Mouse (Mus musculus) bone marrow, adult 2 months (tissue): ENCODE results near the gene Ptf1a. TPM values are rescaled to one million over a fixed set of nuclear protein-coding genes. Genes with fewer than 3 reads are reported as not detected.

Source experiments
- H3K27ac ChIP-seq: fragments of 200-500 bp; 2 replicates; pipeline ENCODE4 v1.5.1; 2012; ENCODE audit warnings: low read depth, mild to moderate bottlenecking, control low read depth, inconsistent platforms, low read length; ENCODE audit not compliant: control insufficient read depth, poor library complexity, insufficient read depth
- H3K4me1 ChIP-seq: fragments of 200-500 bp; 2 replicates; pipeline ENCODE4 v1.6.1; 2011; ENCODE audit warnings: low read length; ENCODE audit not compliant: control insufficient read depth, insufficient read depth
- H3K4me3 ChIP-seq: fragments of 200-500 bp; replicated peaks from 2 replicates; pipeline ENCODE3; 2011; ENCODE audit warnings: mild to moderate bottlenecking, low read depth, low read length, control low read depth; ENCODE audit not compliant: control insufficient read depth
- CTCF ChIP-seq: fragments of 200-500 bp; IDR thresholded peaks from 2 replicates; pipeline ENCODE4 v1.5.1; 2011; ENCODE audit warnings: low read length, control low read depth; ENCODE audit not compliant: control insufficient read depth, insufficient read depth
- POLR2A ChIP-seq: fragments of 200-500 bp; IDR thresholded peaks from 2 replicates; pipeline ENCODE4 v1.6.1; 2011; ENCODE audit warnings: low read depth, mild to moderate bottlenecking, control low read depth, low read length, borderline replicate concordance; ENCODE audit not compliant: control insufficient read depth
- WGBS: fragments of 180-500 bp; shearing (Covaris S2); methylation state at CpG from one replicate; pipeline ENCODE4 v1.1.7; 2018; 5-methylcytosine and 5-hydroxymethylcytosine counted together
- polyA plus RNA-seq: library from polyadenylated mRNA; stranded (reverse); fragments of >200 nt; gene quantifications from 2 replicates; pipeline ENCODE4 v1.2.4, GENCODE M21; 2011; ENCODE audit warnings: low replicate concordance; ENCODE audit not compliant: missing spikeins, insufficient read depth, insufficient read length

Ptf1a gene
- polyA plus RNA-seq, 1 experiment = not detected

DNA sequence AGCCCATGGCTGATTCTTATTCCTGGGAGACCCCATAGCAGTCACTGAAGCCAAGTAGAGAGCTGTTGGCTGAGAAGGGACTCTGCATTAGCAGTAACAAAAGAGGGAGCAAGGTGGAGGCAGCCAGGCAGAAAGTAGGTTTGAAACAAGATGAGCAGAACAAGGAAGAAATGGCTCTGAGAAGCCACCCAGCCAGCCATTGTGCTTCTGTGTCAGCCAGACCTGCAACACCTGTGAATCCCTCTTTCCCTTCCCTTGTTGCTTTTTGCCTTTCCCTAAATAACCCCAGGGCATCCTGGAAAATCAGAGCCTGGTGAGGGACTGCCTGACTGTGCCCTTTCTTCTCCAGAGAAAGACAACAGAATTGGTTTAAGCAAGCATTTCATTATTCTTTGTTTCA, 23.2 kb upstream of the Ptf1a start:
- no peak overlapping the region for H3K27ac ChIP-seq
- H3K4me3 ChIP-seq = no peak overlapping the region
- no peak for TF ChIP-seq POLR2A
- TF ChIP-seq CTCF = no peak
- no peaks in the 10 kb centered on the region for H3K4me1 ChIP-seq

- Histone ChIP-seq H3K4me3 (no peak overlapping the region), H3K4me1 (no peaks in the 10 kb centered on the region), H3K27ac (no peak overlapping the region)
- WGBS = 74% methylated on average over 6 of the region's 6 CpGs
- no peak for TF ChIP-seq POLR2A
- no peak for TF ChIP-seq CTCF
Observed at GRCm38 (mm10) chr2:19423086-19423485, 22.4 kb upstream of the Ptf1a start.

- H3K27ac ChIP-seq = no peak overlapping the region
- no peak for TF ChIP-seq POLR2A
- TF ChIP-seq CTCF = no peak
- H3K4me3 ChIP-seq = no peak overlapping the region
- WGBS = 7% methylated on average over 10 of the region's 10 CpGs
- no peaks in the 10 kb centered on the region for H3K4me1 ChIP-seq
Observed at GRCm38 (mm10) chr2:19429031-19429430, 16.4 kb upstream of the Ptf1a start.

DNA sequence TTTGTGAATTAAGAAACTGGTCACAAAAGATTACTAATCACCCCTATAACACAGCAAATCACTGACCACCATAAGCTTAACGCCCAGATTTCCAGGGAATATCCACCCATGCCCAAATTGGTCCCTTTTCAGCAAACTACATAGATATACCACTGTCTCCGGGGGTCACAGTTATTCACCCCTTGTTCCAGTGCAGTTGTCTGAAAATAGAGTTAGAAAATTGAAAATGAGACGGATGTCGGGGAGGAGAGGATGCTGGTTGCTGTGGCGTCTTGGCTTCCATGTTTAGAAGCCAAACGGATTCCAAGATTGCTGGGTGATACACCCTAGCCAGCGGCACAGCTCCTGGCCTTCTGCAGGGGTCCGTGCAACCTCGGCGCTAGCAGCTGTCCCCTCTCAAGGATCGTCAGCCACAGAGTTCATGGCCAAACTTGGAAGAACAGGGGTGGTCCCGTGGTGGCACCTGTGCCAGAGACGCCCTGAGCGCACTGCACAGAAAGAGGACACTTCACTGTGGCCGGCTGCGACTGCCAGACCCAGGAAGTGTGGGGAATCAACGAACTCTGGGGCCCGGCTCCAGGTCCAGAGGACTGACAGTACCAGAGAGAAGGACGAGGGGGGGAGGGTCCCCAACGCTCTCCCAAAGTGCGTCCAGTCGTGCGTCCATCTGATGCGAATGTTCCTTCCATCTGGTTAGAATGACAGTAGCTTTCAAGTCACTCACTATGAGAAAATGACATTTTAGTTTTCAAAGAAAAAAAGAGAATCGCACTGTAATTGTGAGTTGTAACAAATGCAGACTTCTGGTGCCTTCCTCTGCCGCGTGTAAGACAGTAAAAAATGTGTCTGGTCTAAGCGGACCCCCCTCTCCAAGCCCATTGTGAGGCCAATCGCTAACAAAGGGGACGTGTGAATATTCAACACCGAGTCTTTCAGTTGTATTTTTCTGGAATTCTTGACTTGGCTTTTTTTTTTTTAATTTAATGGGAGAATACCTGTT, 15.5 kb upstream of the Ptf1a start:
- TF ChIP-seq POLR2A (no peak), CTCF (no peak)
- no peaks in the 10 kb centered on the region for H3K4me1 ChIP-seq
- WGBS = 7% methylated on average over 31 of the region's 31 CpGs
- no peak overlapping the region for H3K4me3 ChIP-seq
- no peak overlapping the region for H3K27ac ChIP-seq

GRCm38 (mm10) chr2:19430746-19431145, 14.7 kb upstream of the Ptf1a start:
- Histone ChIP-seq H3K27ac (no peak overlapping the region), H3K4me3 (no peak overlapping the region), H3K4me1 (no peaks in the 10 kb centered on the region)
- 2% methylated on average over 33 of the region's 33 CpGs for WGBS
- TF ChIP-seq POLR2A (no peak), CTCF (no peak)

DNA sequence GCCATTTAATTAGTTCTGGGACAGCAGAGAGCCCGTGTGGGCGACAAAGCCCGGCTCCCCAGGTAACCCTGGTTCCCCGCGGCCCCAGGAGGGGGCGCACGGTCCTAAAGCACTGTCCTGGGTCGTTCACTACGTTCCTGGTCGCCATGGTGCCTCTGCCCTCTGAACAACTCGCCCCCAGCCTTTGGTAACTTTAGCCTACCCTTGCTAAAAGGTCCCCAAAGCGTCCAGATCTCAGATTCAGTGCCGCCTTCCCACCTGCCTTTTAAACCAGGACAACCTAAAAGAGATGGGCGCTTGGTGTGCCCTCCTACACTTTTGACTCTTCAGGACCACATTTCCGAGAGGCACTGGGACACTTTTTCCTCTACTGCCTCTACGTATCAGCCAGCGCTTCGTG, 14.3 kb upstream of the Ptf1a start:
- Histone ChIP-seq H3K4me3 (no peak overlapping the region), H3K27ac (no peak overlapping the region), H3K4me1 (no peaks in the 10 kb centered on the region)
- TF ChIP-seq CTCF (peak; percentile 24; the same call in 1 of the 2 replicates), POLR2A (no peak)
- WGBS = 7% methylated on average over 18 of the region's 18 CpGs

GRCm38 (mm10) chr2:19431614-19432323, 13.7 kb upstream of the Ptf1a start:
- Histone ChIP-seq H3K27ac (no peak overlapping the region), H3K4me1 (no peaks in the 10 kb centered on the region), H3K4me3 (no peak overlapping the region)
- no peak for TF ChIP-seq POLR2A
- TF ChIP-seq CTCF = no peak
- 8% methylated on average over 41 of the region's 41 CpGs for WGBS

DNA sequence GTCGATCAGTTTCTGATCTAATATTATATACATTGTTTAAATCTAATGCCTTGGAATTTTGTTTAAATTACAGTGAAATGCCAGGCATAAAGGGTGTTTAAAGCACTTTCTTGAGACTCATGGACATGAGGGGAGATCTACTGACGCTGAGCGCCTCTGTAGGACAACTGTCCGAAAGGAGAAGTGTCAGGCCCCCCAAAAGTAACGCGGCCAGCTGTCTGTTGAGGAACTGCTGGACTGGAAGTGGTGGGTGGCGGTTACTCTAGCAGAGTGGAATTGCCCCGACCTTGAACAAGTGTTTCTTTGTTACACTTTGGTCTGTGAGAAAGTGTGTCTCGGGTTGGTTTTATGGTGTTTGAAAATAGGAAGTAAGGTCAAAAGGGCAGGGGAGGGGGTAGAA, 1.1 kb upstream of the Ptf1a start:
- H3K27ac ChIP-seq = no peak overlapping the region
- H3K4me1 ChIP-seq = no peaks in the 10 kb centered on the region
- TF ChIP-seq POLR2A (no peak), CTCF (no peak)
- H3K4me3 ChIP-seq = no peak overlapping the region
- WGBS = 3% methylated on average over 9 of the region's 9 CpGs
